Mouse (Mus musculus) embryo, embryonic 10 days (tissue): ENCODE results near the gene Cmc1.
A peak's percentile ranks its signal among the peaks of the same experiment; 100 is the strongest.

Experiments used
- DNase-seq: peaks from one replicate; pipeline ENCODE4 v3.0.0-alpha.2; 2015; ENCODE audit warnings: low spot score

Gene Cmc1

GRCm38 (mm10) chr9:118149407-118150402 lies at the start of gene Cmc1:
Cmc1 (minus strand) TSS chr9:118150177.
- DNase-seq: peak; percentile 99

GRCm38 (mm10) chr9:118198557-118198956 lies 48.6 kb upstream of the Cmc1 start:
- DNase-seq: no peak

GRCm38 (mm10) chr9:118196661-118197390 lies 46.8 kb upstream of the Cmc1 start:
- no peak for DNase-seq

GRCm38 (mm10) chr9:118193263-118193662 lies 43.3 kb upstream of the Cmc1 start:
- DNase-seq: no peak

GRCm38 (mm10) chr9:118191276-118191675 lies 41.3 kb upstream of the Cmc1 start:
- DNase-seq: no peak

- DNase-seq: no peak
Measured at GRCm38 (mm10) chr9:118188374-118188773, 38.4 kb upstream of the Cmc1 start.

- no peak for DNase-seq
Measured at GRCm38 (mm10) chr9:118187420-118187819, 37.4 kb upstream of the Cmc1 start.

GRCm38 (mm10) chr9:118186776-118187175 lies 36.8 kb upstream of the Cmc1 start:
- DNase-seq: no peak

- no peak for DNase-seq
Measured at GRCm38 (mm10) chr9:118179136-118180025, 29.4 kb upstream of the Cmc1 start.

- DNase-seq: no peak
Measured at GRCm38 (mm10) chr9:118176687-118177086, 26.7 kb upstream of the Cmc1 start.

GRCm38 (mm10) chr9:118175411-118175810 lies 25.4 kb upstream of the Cmc1 start:
- DNase-seq: no peak

GRCm38 (mm10) chr9:118173086-118173485 lies 23.1 kb upstream of the Cmc1 start:
- DNase-seq: no peak

GRCm38 (mm10) chr9:118168544-118168943 lies 18.6 kb upstream of the Cmc1 start:
- DNase-seq: peak; percentile 24

GRCm38 (mm10) chr9:118167606-118168005 lies 17.6 kb upstream of the Cmc1 start:
- DNase-seq: no peak

GRCm38 (mm10) chr9:118161536-118161935 lies 11.6 kb upstream of the Cmc1 start:
- no peak for DNase-seq

GRCm38 (mm10) chr9:118159936-118160335 lies 10.0 kb upstream of the Cmc1 start:
- DNase-seq: no peak

GRCm38 (mm10) chr9:118158201-118158600 lies 8.2 kb upstream of the Cmc1 start:
- DNase-seq: no peak

GRCm38 (mm10) chr9:118157234-118157633 lies 7.3 kb upstream of the Cmc1 start:
- no peak for DNase-seq

GRCm38 (mm10) chr9:118154666-118155065 lies 4.7 kb upstream of the Cmc1 start:
- DNase-seq: no peak

GRCm38 (mm10) chr9:118151221-118151507 lies 1.2 kb upstream of the Cmc1 start:
- DNase-seq: no peak

- no peak for DNase-seq
Measured at GRCm38 (mm10) chr9:118150429-118151220, 648 bp upstream of the Cmc1 start.
